Mouse (Mus musculus) liver, adult 2 months (tissue): ENCODE measurements around the gene Otud3.

Experiments used
- CTCF ChIP-seq: fragments of 200-500 bp; IDR thresholded peaks from 2 replicates; pipeline ENCODE4 v1.5.1; 2011; ENCODE audit warnings: low read depth, low read length, control low read depth
- POLR2A ChIP-seq: fragments of 200-500 bp; IDR thresholded peaks from 2 replicates; pipeline ENCODE4 v1.6.1; 2011; ENCODE audit warnings: low read length, control low read depth; ENCODE audit not compliant: insufficient read depth; ENCODE audit errors: extremely low read depth

DNA sequence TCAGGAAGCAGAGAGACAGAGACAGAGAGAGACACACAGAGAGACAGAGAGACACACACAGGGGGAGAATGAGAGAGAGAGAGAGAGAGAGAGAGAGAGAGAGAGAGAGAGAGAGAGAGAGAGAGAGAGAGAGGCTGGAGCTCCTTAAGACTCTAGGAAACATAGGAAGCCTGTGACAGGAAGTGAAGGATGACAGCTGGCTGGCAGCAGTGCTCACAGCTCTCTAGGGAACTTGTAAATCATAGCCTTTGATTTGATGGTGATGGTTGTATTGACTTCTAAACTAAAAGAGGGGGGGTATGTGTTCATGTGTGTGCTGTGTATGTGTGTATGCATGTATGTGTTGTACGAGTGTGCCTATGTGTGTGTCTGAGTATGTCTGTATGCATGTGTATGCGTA lies 37.8 kb downstream of the Otud3 start:
- TF ChIP-seq POLR2A (no peak), CTCF (no peak)
